Mouse (Mus musculus) T-helper 2 cell (primary cell): ENCODE results near the gene 2010111I01Rik.

Experiments used
- in situ Hi-C: fragments of 300-600 bp; cut with MboI, MseI; formaldehyde crosslinking; loops from one replicate; pipeline ENCODE4 v1.15.1; 2025; ENCODE audit warnings: high pct_unique_total_duplicates

The 2010111I01Rik gene

DNA sequence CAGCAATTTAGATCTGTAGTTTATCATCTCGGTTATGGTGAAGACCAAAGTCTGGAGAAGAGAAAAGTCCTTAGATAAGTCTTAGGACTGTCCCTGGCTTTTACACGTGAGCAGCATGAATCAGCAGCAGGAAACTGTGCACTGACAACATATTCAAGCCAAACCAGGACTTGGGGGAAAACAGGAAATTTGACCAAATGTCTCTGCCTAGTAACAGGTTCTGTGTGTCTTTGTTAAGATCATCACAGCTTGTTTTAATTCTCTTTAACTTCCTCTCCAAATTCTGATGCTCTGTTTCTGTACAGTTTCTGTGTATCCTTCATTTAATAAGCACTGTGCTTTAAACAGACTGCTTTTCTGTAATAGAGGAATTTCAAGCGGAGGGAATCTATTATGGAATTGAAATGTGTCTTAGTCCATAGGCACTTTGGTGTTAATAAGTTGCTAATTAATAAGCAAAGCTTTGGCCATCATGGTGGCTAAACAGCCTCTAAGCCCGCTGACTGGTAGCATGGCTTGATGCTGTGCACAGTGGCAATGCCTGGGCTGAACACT, 147.4 kb downstream of the 2010111I01Rik start:
- in situ Hi-C loops: no loop called here

DNA sequence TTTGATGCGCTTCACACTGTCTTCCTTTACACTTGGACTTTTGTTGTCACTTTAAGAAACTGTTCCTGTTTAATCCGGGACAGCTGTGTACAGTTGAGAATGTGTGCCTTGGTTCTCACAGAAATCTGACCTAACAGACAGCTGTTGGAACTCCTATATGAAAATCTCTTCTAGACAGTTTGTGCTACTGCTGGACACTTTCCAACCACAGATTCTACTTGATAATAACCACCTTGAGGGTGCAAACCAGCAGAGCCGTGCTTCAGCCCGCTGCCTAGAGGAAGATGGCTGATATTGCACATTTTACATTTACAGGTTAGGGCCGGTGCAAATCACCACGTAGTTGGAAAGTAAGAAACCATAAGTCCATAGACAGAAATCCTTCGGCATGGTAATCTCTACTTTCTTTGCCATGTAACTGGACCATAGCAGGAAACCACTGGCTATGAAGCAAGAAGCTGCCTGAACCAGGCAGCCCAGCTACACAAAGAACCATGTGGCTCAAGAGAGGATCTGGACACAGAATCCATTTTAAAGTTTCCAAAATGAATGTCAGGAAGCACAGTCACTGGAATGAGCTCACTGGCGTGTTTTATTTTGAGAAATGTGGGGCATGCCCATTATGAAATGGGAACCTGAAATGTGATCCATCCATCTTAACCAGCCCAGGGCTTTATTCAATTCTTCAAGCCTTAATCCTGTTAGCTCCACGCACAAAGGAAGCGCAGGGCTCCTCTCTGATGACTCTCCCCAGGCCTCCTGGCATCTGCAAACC, 148.1 kb downstream of the 2010111I01Rik start:
- in situ Hi-C loops: no loop called here

GRCm38 (mm10) chr13:63113881-63114301, 149.2 kb downstream of the 2010111I01Rik start:
- in situ Hi-C loops: no loop called here

DNA sequence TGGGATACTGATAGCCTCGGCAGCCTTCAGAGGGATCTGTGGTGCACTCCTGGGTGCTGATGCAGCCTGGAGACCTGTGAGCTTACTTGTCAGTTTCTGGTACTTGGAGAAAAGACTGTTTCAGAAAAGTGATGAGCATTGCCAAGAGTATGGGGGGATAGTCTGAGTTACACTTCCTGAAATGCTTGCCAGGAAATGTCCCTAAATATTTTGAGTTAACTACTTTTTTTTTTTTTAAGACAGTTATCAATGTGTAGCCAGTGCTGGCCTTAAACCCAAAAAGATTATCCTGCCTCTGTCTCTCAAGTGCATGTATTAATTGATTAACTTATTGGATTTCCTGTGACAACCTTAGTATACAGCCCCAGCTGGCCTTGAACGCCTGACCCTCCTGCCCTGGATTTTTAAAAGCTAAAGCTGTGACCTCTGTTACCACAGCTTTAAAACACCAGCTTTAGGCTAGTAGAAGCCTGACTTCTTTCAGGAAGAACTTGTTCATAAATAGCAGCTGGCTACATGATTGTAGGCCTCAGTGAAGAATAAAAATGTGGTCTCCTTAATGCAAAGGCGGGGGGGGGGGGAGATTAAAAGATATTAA, 150.6 kb downstream of the 2010111I01Rik start:
- in situ Hi-C loops: no loop called here

DNA sequence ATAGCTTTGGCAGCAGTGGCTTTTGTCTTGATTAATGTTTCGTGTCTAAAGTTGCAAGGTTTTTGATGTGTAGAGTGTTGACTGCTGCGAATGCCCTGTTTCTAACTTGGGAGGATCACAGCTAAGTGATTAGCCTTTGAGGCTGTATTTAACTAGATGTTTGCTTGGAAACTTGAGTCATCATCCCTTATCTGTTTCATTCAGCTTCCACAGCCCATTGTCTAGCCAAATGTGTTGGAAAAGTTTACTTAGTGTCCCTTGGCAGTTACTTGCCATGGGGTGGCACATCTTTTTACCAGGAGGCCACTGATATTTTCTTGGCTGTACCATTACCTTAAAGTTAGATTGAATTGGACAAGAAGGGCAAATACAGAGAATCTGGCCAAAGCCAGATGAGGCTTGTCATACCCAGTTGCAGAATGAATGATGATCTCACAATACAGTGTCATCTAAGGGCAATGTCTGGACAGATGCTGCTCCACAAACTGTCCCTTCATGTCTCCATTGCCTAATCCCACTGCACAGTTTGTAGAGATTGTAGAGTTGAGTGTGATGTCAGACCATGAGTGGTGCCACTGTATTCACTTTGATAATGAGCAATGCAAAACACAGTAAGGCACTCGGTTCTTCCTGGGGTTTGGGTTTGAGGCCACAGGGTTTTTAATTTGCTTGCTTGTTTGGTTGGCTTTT, 152.9 kb downstream of the 2010111I01Rik start:
- in situ Hi-C loops: no loop called here

DNA sequence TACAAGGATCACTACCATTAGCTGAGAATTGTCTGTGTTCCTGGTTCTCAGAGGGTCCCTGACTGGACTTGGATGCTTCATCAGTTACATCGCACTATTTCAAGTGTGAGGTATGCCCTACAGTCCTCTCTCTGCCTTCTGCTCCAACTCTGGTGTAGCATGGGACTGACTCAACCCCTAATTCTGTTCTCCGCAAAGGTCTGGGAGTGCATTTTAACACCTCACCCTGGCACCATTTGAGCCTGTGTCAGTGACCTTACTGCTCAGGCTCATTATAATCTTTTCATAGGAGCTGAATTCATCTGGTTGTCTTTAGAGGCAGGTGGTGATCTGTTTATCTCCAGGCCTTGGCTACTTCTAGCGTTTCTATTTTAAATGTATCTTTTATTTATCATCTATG, 154.0 kb downstream of the 2010111I01Rik start:
- in situ Hi-C loops: no loop called here

GRCm38 (mm10) chr13:63120296-63120695, 155.6 kb downstream of the 2010111I01Rik start:
- in situ Hi-C loops: no loop called here

GRCm38 (mm10) chr13:63121747-63122146, 157.1 kb downstream of the 2010111I01Rik start:
- in situ Hi-C loops: no loop called here

DNA sequence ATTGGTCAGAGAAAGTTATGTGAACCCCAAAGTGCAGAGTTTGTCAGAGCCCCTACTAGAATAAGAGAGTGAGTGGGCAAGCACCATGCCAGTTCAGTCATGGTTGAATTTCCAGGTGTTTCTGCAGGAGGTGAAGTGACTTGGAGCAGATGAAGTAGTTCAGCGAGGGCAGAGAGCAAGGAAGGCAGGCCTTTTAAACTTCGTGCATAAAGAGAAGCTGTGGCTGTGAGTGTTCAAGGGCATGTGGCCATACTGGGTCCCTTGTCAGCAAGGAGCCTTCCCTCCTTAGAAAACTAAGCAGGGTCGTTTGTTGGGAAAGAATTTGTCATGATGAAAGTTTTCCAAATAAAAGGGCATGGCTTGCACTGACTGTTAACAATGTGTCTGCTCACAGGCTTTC, 161.5 kb downstream of the 2010111I01Rik start:
- in situ Hi-C loops: no loop called here

GRCm38 (mm10) chr13:63127516-63127915, 162.8 kb downstream of the 2010111I01Rik start:
- in situ Hi-C loops: no loop called here

DNA sequence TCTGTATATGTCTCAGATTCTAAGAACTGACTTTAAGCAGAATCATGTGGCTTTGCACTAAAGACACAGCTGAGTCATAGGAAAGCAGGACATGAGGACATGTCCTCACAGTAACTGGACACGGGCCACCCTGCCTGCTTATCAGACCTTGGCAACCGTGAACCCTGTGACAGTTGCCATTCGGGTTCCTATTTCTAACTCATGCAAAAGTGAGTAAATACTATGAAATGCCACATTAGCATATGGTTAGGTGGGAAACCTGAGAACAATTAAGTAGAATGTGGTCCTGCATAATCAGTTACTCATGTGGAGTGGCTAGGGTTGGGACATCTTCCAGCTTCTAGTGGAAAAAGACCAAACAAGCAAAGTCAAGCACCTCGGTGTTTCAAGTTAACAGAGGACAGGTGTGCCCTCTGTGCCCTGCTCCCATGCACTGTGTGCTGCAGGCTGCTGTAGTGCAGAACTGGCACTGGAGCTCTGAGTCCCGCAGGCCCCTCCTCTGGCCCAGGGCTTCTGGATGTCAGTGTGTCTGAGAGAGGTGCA, 170.3 kb downstream of the 2010111I01Rik start:
- in situ Hi-C loops: no loop called here

DNA sequence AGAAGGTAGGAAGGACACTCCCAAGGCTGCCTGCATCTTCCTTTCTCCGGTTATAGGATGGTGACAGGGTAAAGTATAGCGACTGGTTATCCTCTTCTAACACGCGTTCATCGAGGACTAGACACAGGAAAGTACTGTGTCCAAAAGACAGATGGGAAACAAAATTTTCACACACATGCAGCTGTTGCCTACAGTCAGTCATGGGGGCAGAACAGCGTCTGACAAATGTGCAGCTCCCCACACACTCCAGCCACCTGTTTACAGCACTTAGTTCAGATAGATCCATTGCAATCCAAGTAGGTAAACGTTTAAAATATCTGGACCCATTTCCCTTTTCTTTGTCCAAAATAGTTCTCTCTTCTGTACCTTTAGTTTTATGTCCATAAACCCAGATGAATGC, 171.3 kb downstream of the 2010111I01Rik start:
- in situ Hi-C loops: no loop called here

GRCm38 (mm10) chr13:63136775-63137174, 172.1 kb downstream of the 2010111I01Rik start:
- in situ Hi-C loops: no loop called here

- in situ Hi-C loops: no loop called here
Measured at GRCm38 (mm10) chr13:63138376-63139048, 173.8 kb downstream of the 2010111I01Rik start.

DNA sequence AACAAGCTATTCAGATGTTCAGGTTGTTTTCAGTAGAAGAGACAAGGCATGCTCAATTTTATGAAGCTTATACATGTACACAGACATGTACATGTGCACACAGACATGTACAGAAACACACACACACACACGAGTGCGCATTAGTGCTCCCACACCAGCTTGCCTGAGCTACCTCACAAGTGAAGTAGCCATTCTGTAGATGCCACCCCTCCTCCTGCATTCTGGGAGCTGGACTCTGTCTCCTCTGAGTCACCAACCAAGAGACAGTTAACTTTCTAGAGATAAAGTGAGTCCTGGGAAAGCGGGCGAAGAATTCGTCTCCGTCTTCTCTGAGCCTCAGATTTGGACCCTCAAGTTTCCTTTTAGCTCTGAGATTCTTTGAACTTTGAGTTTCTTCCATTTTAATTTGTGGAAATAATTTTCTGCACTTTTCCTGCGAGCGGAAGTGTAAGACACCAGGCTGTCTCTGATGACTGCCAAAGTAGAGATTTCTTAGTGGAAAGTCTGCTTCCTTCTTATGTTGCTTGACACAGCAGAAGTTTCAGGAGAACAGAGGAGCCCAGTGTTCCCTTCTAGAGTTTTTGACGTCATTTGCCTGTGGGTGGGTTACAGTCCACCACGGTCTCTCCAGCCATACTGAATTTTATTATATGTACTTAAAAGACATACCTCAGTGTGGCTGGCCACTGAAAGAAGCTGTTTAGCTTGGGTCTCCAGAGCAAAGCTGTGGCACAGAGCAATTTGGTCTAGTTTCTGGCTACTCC, 175.0 kb downstream of the 2010111I01Rik start:
- in situ Hi-C loops: no loop called here

GRCm38 (mm10) chr13:63140784-63141183, 176.1 kb downstream of the 2010111I01Rik start:
- in situ Hi-C loops: no loop called here

GRCm38 (mm10) chr13:63141275-63141674, 176.6 kb downstream of the 2010111I01Rik start:
- in situ Hi-C loops: no loop called here

DNA sequence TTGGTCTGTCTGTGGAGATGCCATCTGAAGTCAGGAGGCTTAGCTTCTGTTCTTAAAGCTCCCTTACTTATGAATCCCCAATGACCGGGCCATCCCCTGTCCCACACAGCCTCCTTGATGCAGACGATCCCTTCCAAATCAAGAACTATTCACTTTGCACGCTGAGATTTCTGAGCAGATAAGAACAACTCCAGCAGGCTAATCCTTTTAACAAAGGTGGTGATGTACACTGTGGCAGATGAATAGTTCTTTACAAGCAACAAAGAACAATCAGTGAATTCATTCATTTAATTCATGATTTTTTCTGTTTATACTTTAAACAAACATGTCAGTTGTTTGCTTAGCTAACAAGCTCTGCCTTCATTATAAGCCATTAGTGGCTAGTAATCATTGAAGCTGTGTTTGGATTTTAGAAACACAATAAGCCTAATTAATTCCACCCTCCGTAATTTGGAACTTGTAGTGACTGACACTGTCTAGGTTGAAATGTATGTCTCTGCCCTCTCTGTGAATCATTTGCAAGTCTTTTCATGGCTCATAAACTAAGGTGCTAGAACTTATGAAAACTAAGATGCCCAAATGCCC, 182.0 kb downstream of the 2010111I01Rik start:
- in situ Hi-C loops: no loop called here

DNA sequence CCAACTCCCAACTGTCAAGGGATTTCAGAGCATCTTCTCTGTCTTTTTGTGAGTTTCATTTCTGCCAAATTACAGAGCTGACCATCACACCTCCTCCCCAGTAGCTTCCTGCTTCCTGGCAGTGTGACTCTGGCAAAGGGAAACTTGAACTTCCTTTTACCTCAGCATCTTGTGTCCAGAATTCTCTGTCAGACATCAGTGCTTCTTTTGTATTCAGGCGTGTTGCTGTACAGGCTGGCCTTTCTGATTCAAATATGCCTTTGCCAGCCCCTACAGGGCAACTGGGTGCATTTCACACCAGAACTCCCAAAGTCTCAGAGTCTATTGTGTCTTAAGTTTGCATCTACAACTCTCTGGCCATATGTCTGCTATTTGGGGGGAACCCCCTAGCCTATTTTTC, 183.5 kb downstream of the 2010111I01Rik start:
- in situ Hi-C loops: no loop called here

- in situ Hi-C loops: no loop called here
Measured at GRCm38 (mm10) chr13:63150470-63151020, 185.9 kb downstream of the 2010111I01Rik start.
